Mouse (Mus musculus) limb, embryonic 12.5 days (tissue): ENCODE data around the gene Dyrk3. TPM values are rescaled to one million over a fixed set of nuclear protein-coding genes. Genes with fewer than 3 reads are reported as not detected.
"Not testable (repeated sequence)": the region's sequence is repeated elsewhere in the genome, so short reads cannot be mapped to it uniquely, and the experiment has no call there.

Experiments
- ATAC-seq: fragments of 200-750 bp; cut with Nextera tagmentation; 2 replicates; pipeline ENCODE4 v1.8.0; 2017; ENCODE audit warnings: low read depth, moderate TSS enrichment; ENCODE audit not compliant: insufficient number of reproducible peaks, insufficient read depth, low FRiP score, low TSS enrichment
- H3K27ac ChIP-seq: fragments of 300-500 bp; sonication (generic); 2 replicates; pipeline ENCODE4 v1.5.1; 2016; ENCODE audit warnings: mild to moderate bottlenecking, moderate library complexity
- H3K27me3 ChIP-seq: fragments of 300-500 bp; sonication (generic); 2 replicates; pipeline ENCODE4 v1.6.1; 2016; ENCODE audit warnings: mild to moderate bottlenecking, moderate library complexity
- H3K36me3 ChIP-seq: fragments of 300-500 bp; sonication (generic); 2 replicates; pipeline ENCODE4 v1.6.1; 2016; ENCODE audit warnings: mild to moderate bottlenecking, moderate library complexity
- H3K4me1 ChIP-seq: fragments of 300-500 bp; sonication (generic); replicated peaks from 2 replicates; pipeline ENCODE4 v1.6.1; 2016
- H3K4me2 ChIP-seq: fragments of 300-500 bp; sonication (generic); 2 replicates; pipeline ENCODE4 v1.6.1; 2016; ENCODE audit warnings: mild to moderate bottlenecking, moderate library complexity
- H3K4me3 ChIP-seq: fragments of 300-500 bp; sonication (generic); replicated peaks from 2 replicates; pipeline ENCODE4 v1.5.1; 2016; ENCODE audit warnings: mild to moderate bottlenecking
- H3K9ac ChIP-seq: fragments of 300-500 bp; sonication (generic); replicated peaks from 2 replicates; pipeline ENCODE4 v1.6.1; 2016; ENCODE audit warnings: mild to moderate bottlenecking, moderate library complexity
- H3K9me3 ChIP-seq: fragments of 300-500 bp; sonication (generic); 2 replicates; pipeline ENCODE4 v1.6.1; 2016; ENCODE audit warnings: mild to moderate bottlenecking, moderate library complexity
- WGBS: fragments of 180-500 bp; shearing (Covaris S2); methylation state at CpG from one replicate; pipeline ENCODE4 v1.1.7; 2016; 5-methylcytosine and 5-hydroxymethylcytosine counted together
- polyA plus RNA-seq: library from polyadenylated mRNA; unstranded; fragments of >200 nt; fragmentation: Nextera tagmentation; extraction: Ambion mirVana; gene quantifications from 2 replicates; pipeline ENCODE4 v1.2.1, GENCODE M21; 2016

The Dyrk3 gene
- polyA plus RNA-seq, 1 experiment from 2014 or later, result 5.5 TPM

- Histone ChIP-seq H3K27me3 (no peaks in the 10 kb centered on the region), H3K4me2 (peak within 1 kb of the TSS; percentile 84), H3K9ac (peak within 1 kb of the TSS; percentile 69), H3K4me1 (peaks cover 11% of the 10 kb centered on the region), H3K4me3 (peak within 1 kb of the TSS; percentile 75), H3K27ac (no peak within 1 kb of the TSS), H3K9me3 (no peaks in the 10 kb centered on the region), H3K36me3 (peaks cover 8% of the 10 kb centered on the region)
- peak; percentile 95 for ATAC-seq
- WGBS, result under 1% methylated on average over 27 of the region's 27 CpGs
These were observed 15.0 kb upstream of the Dyrk3 start, which contains the start of gene Eif2d for GRCm38 (mm10) chr1:131153018-131153629. TSS of gene Eif2d (plus strand) at chr1:131153181.

GRCm38 (mm10) chr1:131149496-131149895 lies 11.4 kb upstream of the Dyrk3 start:
- no peak overlapping the region for H3K27ac ChIP-seq
- H3K4me1 ChIP-seq, result peaks cover 11% of the 10 kb centered on the region
- H3K4me3 ChIP-seq, result no peak overlapping the region
- 93% methylated on average over 1 of the region's 1 CpGs for WGBS
- no peaks in the 10 kb centered on the region for H3K36me3 ChIP-seq
- no peaks in the 10 kb centered on the region for H3K9me3 ChIP-seq
- no peak for ATAC-seq
- no peaks in the 10 kb centered on the region for H3K27me3 ChIP-seq
- no peak overlapping the region for H3K4me2 ChIP-seq
- H3K9ac ChIP-seq, result no peak overlapping the region

GRCm38 (mm10) chr1:131146181-131146614 lies 8.1 kb upstream of the Dyrk3 start:
- H3K4me2 ChIP-seq, result no peak overlapping the region
- WGBS, result 83% methylated on average over 3 of the region's 3 CpGs

GRCm38 (mm10) chr1:131145222-131145621 lies 7.1 kb upstream of the Dyrk3 start:
- H3K9ac ChIP-seq, H3K27ac ChIP-seq, ATAC-seq, H3K27me3 ChIP-seq, H3K4me1 ChIP-seq, H3K9me3 ChIP-seq, H3K4me2 ChIP-seq, H3K36me3 ChIP-seq, H3K4me3 ChIP-seq: not testable (repeated sequence)
- 90% methylated on average over 3 of the region's 3 CpGs for WGBS

More at GRCm38 (mm10) chr1:131146181-131146614, 8.1 kb upstream of the Dyrk3 start:
- Histone ChIP-seq H3K9ac (no peak overlapping the region), H3K27ac (no peak overlapping the region), H3K4me3 (no peak overlapping the region), H3K4me1 (no peaks in the 10 kb centered on the region), H3K36me3 (no peaks in the 10 kb centered on the region), H3K9me3 (no peaks in the 10 kb centered on the region), H3K27me3 (no peaks in the 10 kb centered on the region)
- ATAC-seq, result no peak

GRCm38 (mm10) chr1:131142472-131142871 lies 4.3 kb upstream of the Dyrk3 start:
- WGBS, result 76% methylated on average over 1 of the region's 1 CpGs

GRCm38 (mm10) chr1:131141449-131141848 lies 3.3 kb upstream of the Dyrk3 start:
- H3K36me3 ChIP-seq, result no peaks in the 10 kb centered on the region
- 51% methylated on average over 2 of the region's 2 CpGs for WGBS
- H3K27me3 ChIP-seq, result no peaks in the 10 kb centered on the region
- no peak for ATAC-seq
- no peak overlapping the region for H3K9ac ChIP-seq
- no peaks in the 10 kb centered on the region for H3K9me3 ChIP-seq
- H3K4me1 ChIP-seq, result no peaks in the 10 kb centered on the region
- H3K4me3 ChIP-seq, result no peak overlapping the region
- no peak overlapping the region for H3K4me2 ChIP-seq
- H3K27ac ChIP-seq, result no peak overlapping the region

More at GRCm38 (mm10) chr1:131142472-131142871, 4.3 kb upstream of the Dyrk3 start:
- Histone ChIP-seq H3K4me2 (no peak overlapping the region), H3K27ac (no peak overlapping the region), H3K9ac (no peak overlapping the region), H3K4me1 (no peaks in the 10 kb centered on the region), H3K4me3 (no peak overlapping the region), H3K27me3 (no peaks in the 10 kb centered on the region), H3K36me3 (no peaks in the 10 kb centered on the region), H3K9me3 (no peaks in the 10 kb centered on the region)
- ATAC-seq, result no peak

- no peaks in the 10 kb centered on the region for H3K4me1 ChIP-seq
- no peak overlapping the region for H3K9ac ChIP-seq
- no peaks in the 10 kb centered on the region for H3K9me3 ChIP-seq
- peak overlapping the region; percentile 84 for H3K4me2 ChIP-seq
- H3K4me3 ChIP-seq, result no peak overlapping the region
- ATAC-seq, result no peak
- H3K27ac ChIP-seq, result no peak overlapping the region
- no peaks in the 10 kb centered on the region for H3K36me3 ChIP-seq
- H3K27me3 ChIP-seq, result no peaks in the 10 kb centered on the region
- WGBS, result 71% methylated on average over 11 of the region's 11 CpGs
These were observed 1.3 kb upstream of the Dyrk3 start for GRCm38 (mm10) chr1:131139102-131140095.

GRCm38 (mm10) chr1:131137717-131138118 lies 422 bp downstream of the Dyrk3 start:
- Histone ChIP-seq H3K27ac (peak overlapping the region; percentile 83), H3K9ac (peak overlapping the region; percentile 71), H3K4me1 (no peaks in the 10 kb centered on the region), H3K4me2 (peak overlapping the region; percentile 84), H3K4me3 (peak overlapping the region; percentile 66), H3K9me3 (no peaks in the 10 kb centered on the region), H3K27me3 (no peaks in the 10 kb centered on the region), H3K36me3 (no peaks in the 10 kb centered on the region)
- ATAC-seq, result peak; percentile 84
- 0% methylated on average over 34 of the region's 36 CpGs for WGBS

- H3K4me2 ChIP-seq, result peak overlapping the region; percentile 84
- H3K9me3 ChIP-seq, result no peaks in the 10 kb centered on the region
- 24% methylated on average over 5 of the region's 5 CpGs for WGBS
- no peaks in the 10 kb centered on the region for H3K4me1 ChIP-seq
- H3K36me3 ChIP-seq, result no peaks in the 10 kb centered on the region
- H3K27ac ChIP-seq, result no peak overlapping the region
- H3K9ac ChIP-seq, result no peak overlapping the region
- peak overlapping the region; percentile 66; the same call in 1 of the 2 replicates for H3K4me3 ChIP-seq
- no peaks in the 10 kb centered on the region for H3K27me3 ChIP-seq
- no peak for ATAC-seq
These were observed 1.0 kb downstream of the Dyrk3 start for GRCm38 (mm10) chr1:131137111-131137510.

- no peak overlapping the region for H3K4me2 ChIP-seq
- no peak overlapping the region for H3K27ac ChIP-seq
- H3K9me3 ChIP-seq, result no peaks in the 10 kb centered on the region
- H3K9ac ChIP-seq, result no peak overlapping the region
- no peaks in the 10 kb centered on the region for H3K36me3 ChIP-seq
- 83% methylated on average over 10 of the region's 10 CpGs for WGBS
- H3K27me3 ChIP-seq, result no peaks in the 10 kb centered on the region
- H3K4me1 ChIP-seq, result no peaks in the 10 kb centered on the region
- H3K4me3 ChIP-seq, result no peak overlapping the region
- no peak for ATAC-seq
These were observed 2.0 kb downstream of the Dyrk3 start for GRCm38 (mm10) chr1:131135960-131136629.
